Mouse (Mus musculus): ENCODE measurements around the gene Hdhd3. TPM values are rescaled to one million over a fixed set of nuclear protein-coding genes. Genes with fewer than 3 reads are reported as not detected.
"Not testable (repeated sequence)": the region's sequence is repeated elsewhere in the genome, so short reads cannot be mapped to it uniquely, and the experiment has no call there.

Hdhd3 gene
- polyA plus RNA-seq, 1 experiment from 2014 or later: 19.1 TPM

GRCm38 (mm10) chr4:62486162-62486696 is 17.0 kb downstream of the Hdhd3 start:
- Histone ChIP-seq H3K4me3 (ENCODE audit: low read length) (no peak overlapping the region), H3K36me3 (ENCODE audit: control insufficient read depth, insufficient read depth, low read length) (no peaks in the 10 kb centered on the region; the same call in 1 of the 2 replicates), H3K4me1 (replicated peaks; ENCODE audit: control insufficient read depth, insufficient read depth, low read length) (no peaks in the 10 kb centered on the region), H3K27me3 (ENCODE audit: control insufficient read depth, insufficient read depth, low read depth, low read length) (no peaks in the 10 kb centered on the region), H3K27ac (ENCODE audit: low read length) (no peak overlapping the region), H3K9ac (ENCODE audit: low read length) (no peak overlapping the region), H3K4me2 (ENCODE audit: low read depth, low read length) (no peak overlapping the region), H3K9me3 (ENCODE audit: control insufficient read depth, low read length) (no peaks in the 10 kb centered on the region)
- WGBS: 85% methylated on average over 15 of the region's 15 CpGs
- no peak for ATAC-seq (ENCODE audit: low read depth)

- Histone ChIP-seq H3K9ac (ENCODE audit: low read length) (no peak overlapping the region), H3K4me1 (replicated peaks; ENCODE audit: control insufficient read depth, insufficient read depth, low read length) (no peaks in the 10 kb centered on the region), H3K27ac (ENCODE audit: low read length) (no peak overlapping the region), H3K4me2 (ENCODE audit: low read depth, low read length) (no peak overlapping the region), H3K9me3 (ENCODE audit: control insufficient read depth, low read length) (no peaks in the 10 kb centered on the region), H3K36me3 (ENCODE audit: control insufficient read depth, insufficient read depth, low read length) (no peaks in the 10 kb centered on the region; the same call in 1 of the 2 replicates), H3K27me3 (ENCODE audit: control insufficient read depth, insufficient read depth, low read depth, low read length) (no peaks in the 10 kb centered on the region), H3K4me3 (ENCODE audit: low read length) (no peak overlapping the region)
- 75% methylated on average over 8 of the region's 8 CpGs for WGBS
- no peak for ATAC-seq (ENCODE audit: low read depth)
Observed at GRCm38 (mm10) chr4:62485450-62486161, 17.7 kb downstream of the Hdhd3 start.

GRCm38 (mm10) chr4:62484928-62485327 is 18.3 kb downstream of the Hdhd3 start:
- WGBS: 79% methylated on average over 3 of the region's 3 CpGs
- H3K4me3 ChIP-seq (ENCODE audit: low read length): no peak overlapping the region
- no peaks in the 10 kb centered on the region for H3K9me3 ChIP-seq (ENCODE audit: control insufficient read depth, low read length)
- H3K27me3 ChIP-seq (ENCODE audit: control insufficient read depth, insufficient read depth, low read depth, low read length): peaks cover under 1% of the 10 kb centered on the region; the same call in 1 of the 2 replicates
- no peaks in the 10 kb centered on the region for H3K36me3 ChIP-seq (ENCODE audit: control insufficient read depth, insufficient read depth, low read length)
- H3K4me2 ChIP-seq (ENCODE audit: low read depth, low read length): no peak overlapping the region
- peaks cover under 1% of the 10 kb centered on the region; the same call in 1 of the 2 replicates for H3K4me1 ChIP-seq (replicated peaks; ENCODE audit: control insufficient read depth, insufficient read depth, low read length)
- H3K9ac ChIP-seq (ENCODE audit: low read length): no peak overlapping the region
- no peak for ATAC-seq (ENCODE audit: low read depth)
- no peak overlapping the region for H3K27ac ChIP-seq (ENCODE audit: low read length)

GRCm38 (mm10) chr4:62480709-62481605 is 22.3 kb downstream of the Hdhd3 start:
- Histone ChIP-seq H3K4me2 (ENCODE audit: low read depth, low read length) (peak overlapping the region; percentile 79), H3K27ac (ENCODE audit: low read length) (peak overlapping the region; percentile 56), H3K4me3 (ENCODE audit: low read length) (peak overlapping the region; percentile 65), H3K4me1 (replicated peaks; ENCODE audit: control insufficient read depth, insufficient read depth, low read length) (peaks cover 15% of the 10 kb centered on the region), H3K36me3 (ENCODE audit: control insufficient read depth, insufficient read depth, low read length) (no peaks in the 10 kb centered on the region), H3K9ac (ENCODE audit: low read length) (peak overlapping the region; percentile 43; the same call in 1 of the 2 replicates), H3K27me3 (ENCODE audit: control insufficient read depth, insufficient read depth, low read depth, low read length) (peaks cover 2% of the 10 kb centered on the region; the same call in 1 of the 2 replicates), H3K9me3 (ENCODE audit: control insufficient read depth, low read length) (no peaks in the 10 kb centered on the region)
- WGBS: 27% methylated on average over 10 of the region's 10 CpGs
- no peak for ATAC-seq (ENCODE audit: low read depth)

- H3K36me3 ChIP-seq (ENCODE audit: control insufficient read depth, insufficient read depth, low read length): no peaks in the 10 kb centered on the region
- peak within 1 kb of the TSS; percentile 65 for H3K4me3 ChIP-seq (ENCODE audit: low read length)
- H3K27ac ChIP-seq (ENCODE audit: low read length): peak within 1 kb of the TSS; percentile 84
- H3K4me1 ChIP-seq (replicated peaks; ENCODE audit: control insufficient read depth, insufficient read depth, low read length): peaks cover 15% of the 10 kb centered on the region
- H3K27me3 ChIP-seq (ENCODE audit: control insufficient read depth, insufficient read depth, low read depth, low read length): peaks cover 2% of the 10 kb centered on the region; the same call in 1 of the 2 replicates
- H3K9ac ChIP-seq (ENCODE audit: low read length): peak within 1 kb of the TSS; percentile 73
- peak; percentile 79 for ATAC-seq (ENCODE audit: low read depth)
- peak within 1 kb of the TSS; percentile 79 for H3K4me2 ChIP-seq (ENCODE audit: low read depth, low read length)
- WGBS: 1% methylated on average over 70 of the region's 71 CpGs
- no peaks in the 10 kb centered on the region for H3K9me3 ChIP-seq (ENCODE audit: control insufficient read depth, low read length)
Observed at GRCm38 (mm10) chr4:62479937-62480708, 23.1 kb downstream of the Hdhd3 start, which contains the start of gene Bspry. Gene Bspry, plus strand, starts transcription at chr4:62480053.

- 12% methylated on average over 11 of the region's 11 CpGs for WGBS
- Histone ChIP-seq H3K27ac (ENCODE audit: low read length) (0 out of 2 replicates have a peak overlapping the region, but pooled peaks have one; percentile 38), H3K4me2 (ENCODE audit: low read depth, low read length) (peak overlapping the region; percentile 79), H3K4me1 (replicated peaks; ENCODE audit: control insufficient read depth, insufficient read depth, low read length) (peaks cover 15% of the 10 kb centered on the region), H3K4me3 (ENCODE audit: low read length) (peak overlapping the region; percentile 65), H3K9ac (ENCODE audit: low read length) (peak overlapping the region; percentile 73; the same call in 1 of the 2 replicates)
- not testable (repeated sequence) for H3K27me3 ChIP-seq (ENCODE audit: control insufficient read depth, insufficient read depth, low read depth, low read length); ATAC-seq (ENCODE audit: low read depth); H3K36me3 ChIP-seq (ENCODE audit: control insufficient read depth, insufficient read depth, low read length); H3K9me3 ChIP-seq (ENCODE audit: control insufficient read depth, low read length)
Observed at GRCm38 (mm10) chr4:62479593-62479936, 23.7 kb downstream of the Hdhd3 start.

- no peak overlapping the region for H3K4me3 ChIP-seq (ENCODE audit: low read length)
- ATAC-seq (ENCODE audit: low read depth): peak; percentile 79
- H3K4me2 ChIP-seq (ENCODE audit: low read depth, low read length): no peak overlapping the region
- no peaks in the 10 kb centered on the region for H3K36me3 ChIP-seq (ENCODE audit: control insufficient read depth, insufficient read depth, low read length)
- H3K9me3 ChIP-seq (ENCODE audit: control insufficient read depth, low read length): no peaks in the 10 kb centered on the region
- WGBS: 51% methylated on average over 6 of the region's 6 CpGs
- H3K4me1 ChIP-seq (replicated peaks; ENCODE audit: control insufficient read depth, insufficient read depth, low read length): peaks cover 15% of the 10 kb centered on the region
- no peak overlapping the region for H3K9ac ChIP-seq (ENCODE audit: low read length)
- H3K27me3 ChIP-seq (ENCODE audit: control insufficient read depth, insufficient read depth, low read depth, low read length): peaks cover 2% of the 10 kb centered on the region; the same call in 1 of the 2 replicates
- peak overlapping the region; percentile 91 for H3K27ac ChIP-seq (ENCODE audit: low read length)
Observed at GRCm38 (mm10) chr4:62477542-62478244, 25.6 kb downstream of the Hdhd3 start.

GRCm38 (mm10) chr4:62475793-62476192 is 27.5 kb downstream of the Hdhd3 start:
- Histone ChIP-seq H3K4me2 (ENCODE audit: low read depth, low read length) (no peak overlapping the region), H3K27me3 (ENCODE audit: control insufficient read depth, insufficient read depth, low read depth, low read length) (peaks cover 2% of the 10 kb centered on the region; the same call in 1 of the 2 replicates), H3K4me1 (replicated peaks; ENCODE audit: control insufficient read depth, insufficient read depth, low read length) (peaks cover 15% of the 10 kb centered on the region), H3K4me3 (ENCODE audit: low read length) (no peak overlapping the region), H3K27ac (ENCODE audit: low read length) (peak overlapping the region; percentile 36), H3K36me3 (ENCODE audit: control insufficient read depth, insufficient read depth, low read length) (no peaks in the 10 kb centered on the region), H3K9me3 (ENCODE audit: control insufficient read depth, low read length) (no peaks in the 10 kb centered on the region), H3K9ac (ENCODE audit: low read length) (no peak overlapping the region)
- no peak for ATAC-seq (ENCODE audit: low read depth)
- 58% methylated on average over 6 of the region's 6 CpGs for WGBS
